Mouse (Mus musculus) liver, embryonic 11.5 days (tissue): ENCODE measurements around the gene Tnnt3. TPM values are rescaled to one million over a fixed set of nuclear protein-coding genes. Genes with fewer than 3 reads are reported as not detected.

Experiments used
- ATAC-seq: fragments of 200-750 bp; cut with Nextera tagmentation; replicated peaks from 2 replicates; pipeline ENCODE4 v1.8.0; 2017; ENCODE audit warnings: moderate number of reproducible peaks, mild to moderate bottlenecking, moderate TSS enrichment, moderate library complexity; ENCODE audit not compliant: low FRiP score
- DNase-seq: peaks from one replicate; pipeline ENCODE4 v3.0.0-alpha.2; 2017; ENCODE audit warnings: low spot score
- H3K27ac ChIP-seq: fragments of 300-500 bp; sonication (generic); 2 replicates; pipeline ENCODE4 v1.5.1; 2014; ENCODE audit warnings: mild to moderate bottlenecking, low read depth, low read length, control low read depth
- H3K27me3 ChIP-seq: fragments of 300-500 bp; sonication (generic); replicated peaks from 2 replicates; pipeline ENCODE4 v1.6.1; 2014; ENCODE audit warnings: low read length, mixed read lengths; ENCODE audit not compliant: control insufficient read depth, insufficient read depth
- H3K36me3 ChIP-seq: fragments of 300-500 bp; sonication (generic); 2 replicates; pipeline ENCODE4 v1.6.1; 2014; ENCODE audit warnings: mild to moderate bottlenecking, low read length, moderate library complexity, mixed read lengths; ENCODE audit not compliant: control insufficient read depth, insufficient read depth
- H3K4me1 ChIP-seq: fragments of 300-500 bp; sonication (generic); replicated peaks from 2 replicates; pipeline ENCODE4 v1.6.1; 2014; ENCODE audit warnings: low read length, mixed read lengths; ENCODE audit not compliant: control insufficient read depth, insufficient read depth
- H3K4me2 ChIP-seq: fragments of 300-500 bp; sonication (generic); 2 replicates; pipeline ENCODE4 v1.6.1; 2014; ENCODE audit warnings: mild to moderate bottlenecking, control low read depth, moderate library complexity
- H3K4me3 ChIP-seq: fragments of 300-500 bp; sonication (generic); 2 replicates; pipeline ENCODE4 v1.5.1; 2014; ENCODE audit warnings: low read depth, low read length, control low read depth
- H3K9ac ChIP-seq: fragments of 300-500 bp; sonication (generic); 2 replicates; pipeline ENCODE4 v1.6.1; 2014; ENCODE audit warnings: low read depth, low read length, control low read depth
- H3K9me3 ChIP-seq: fragments of 300-500 bp; sonication (generic); 2 replicates; pipeline ENCODE4 v1.6.1; 2016; ENCODE audit warnings: low read length, inconsistent platforms, mixed read lengths; ENCODE audit not compliant: control insufficient read depth
- WGBS: fragments of 180-500 bp; shearing (Covaris S2); extraction: QIAGEN DNeasy Blood & Tissue Kit; methylation state at CpG from one replicate; pipeline ENCODE4 v1.1.7; 2014; 5-methylcytosine and 5-hydroxymethylcytosine counted together
- polyA plus RNA-seq: library from polyadenylated mRNA; unstranded; fragments of >200 nt; fragmentation: Nextera tagmentation; extraction: Ambion mirVana; gene quantifications from 2 replicates; pipeline ENCODE4 v1.2.1, GENCODE M21; 2014

The Tnnt3 gene
- polyA plus RNA-seq, 1 experiment from 2014 or later: 2.4 TPM

DNA sequence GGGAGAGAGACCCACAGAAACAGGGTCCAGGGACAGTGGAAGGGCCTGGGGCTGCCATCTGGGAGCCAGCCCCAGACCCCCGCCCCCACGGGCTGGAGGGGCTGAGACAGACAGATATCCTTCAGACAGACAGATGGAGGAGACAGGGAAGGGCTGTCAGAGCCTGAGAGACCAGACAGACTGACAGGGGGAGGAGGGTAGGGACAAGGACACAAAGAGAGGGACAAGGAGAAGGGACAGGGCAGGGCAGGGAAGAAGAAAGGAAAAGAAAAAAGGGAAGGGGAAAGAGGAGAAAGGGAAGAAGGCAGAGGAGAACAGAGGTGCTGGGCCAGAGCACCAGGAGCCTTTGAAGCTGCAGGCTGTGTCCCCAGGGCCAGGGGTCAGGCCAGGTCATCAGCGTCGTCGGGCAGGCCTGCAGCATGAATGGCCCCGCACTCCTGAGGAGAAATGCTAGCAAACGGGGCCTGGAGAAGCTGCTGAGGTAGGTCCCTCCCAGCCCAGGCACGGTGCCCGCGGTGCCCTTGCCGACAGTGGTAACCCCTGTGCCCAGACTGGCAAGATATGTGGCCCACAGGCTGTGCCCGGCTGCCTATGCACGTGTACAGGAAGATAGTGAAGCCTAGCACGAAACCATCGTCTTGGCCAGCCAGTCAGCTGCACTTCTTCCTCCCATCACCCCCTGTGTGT, 26.6 kb upstream of the Tnnt3 start:
- peak overlapping the region; percentile 4; the same call in 1 of the 2 replicates for H3K4me2 ChIP-seq
- peak overlapping the region; percentile 79 for H3K27ac ChIP-seq
- H3K36me3 ChIP-seq: no peaks in the 10 kb centered on the region
- no peak overlapping the region for H3K4me3 ChIP-seq
- H3K9me3 ChIP-seq: no peaks in the 10 kb centered on the region
- peak; percentile 29 for DNase-seq
- no peak for ATAC-seq
- peaks cover 13% of the 10 kb centered on the region for H3K4me1 ChIP-seq
- no peaks in the 10 kb centered on the region for H3K27me3 ChIP-seq
- WGBS: 48% methylated on average over 15 of the region's 15 CpGs
- 0 out of 2 replicates have a peak overlapping the region, but pooled peaks have one; percentile 13 for H3K9ac ChIP-seq

DNA sequence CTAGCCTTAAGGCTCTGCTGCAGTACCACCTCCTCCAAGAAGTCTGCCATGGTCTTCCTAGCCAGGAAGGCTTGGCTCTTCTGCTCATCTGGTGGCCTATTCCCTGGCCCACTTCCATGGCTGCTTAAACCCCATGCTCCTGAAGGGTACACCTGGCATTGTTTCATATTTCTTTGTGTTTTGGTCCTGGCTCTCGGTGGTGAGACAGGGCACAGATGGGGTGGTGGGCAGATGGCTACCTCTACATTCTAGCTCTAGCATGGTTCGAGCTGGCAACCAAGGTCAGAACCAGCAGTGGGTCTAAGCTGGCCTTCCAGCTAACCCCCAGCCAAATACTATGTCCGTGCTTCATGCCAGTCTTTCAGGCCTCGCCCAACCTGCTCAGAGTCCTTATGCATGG, 25.7 kb upstream of the Tnnt3 start:
- H3K27me3 ChIP-seq: no peaks in the 10 kb centered on the region
- peaks cover 13% of the 10 kb centered on the region for H3K4me1 ChIP-seq
- WGBS: 80% methylated on average over 4 of the region's 4 CpGs
- H3K9ac ChIP-seq: no peak overlapping the region
- H3K9me3 ChIP-seq: no peaks in the 10 kb centered on the region
- no peak overlapping the region for H3K4me3 ChIP-seq
- DNase-seq: no peak
- ATAC-seq: no peak
- no peak overlapping the region for H3K4me2 ChIP-seq
- no peak overlapping the region for H3K27ac ChIP-seq
- no peaks in the 10 kb centered on the region for H3K36me3 ChIP-seq

GRCm38 (mm10) chr7:142473476-142473875, 25.2 kb upstream of the Tnnt3 start:
- DNase-seq (no peak), ATAC-seq (no peak)
- no peak overlapping the region for H3K4me3 ChIP-seq
- WGBS: 78% methylated on average over 2 of the region's 2 CpGs
- H3K27ac ChIP-seq: no peak overlapping the region
- H3K9me3 ChIP-seq: no peaks in the 10 kb centered on the region
- H3K9ac ChIP-seq: no peak overlapping the region
- H3K4me2 ChIP-seq: no peak overlapping the region
- H3K27me3 ChIP-seq: no peaks in the 10 kb centered on the region
- peaks cover 13% of the 10 kb centered on the region for H3K4me1 ChIP-seq
- no peaks in the 10 kb centered on the region for H3K36me3 ChIP-seq

DNA sequence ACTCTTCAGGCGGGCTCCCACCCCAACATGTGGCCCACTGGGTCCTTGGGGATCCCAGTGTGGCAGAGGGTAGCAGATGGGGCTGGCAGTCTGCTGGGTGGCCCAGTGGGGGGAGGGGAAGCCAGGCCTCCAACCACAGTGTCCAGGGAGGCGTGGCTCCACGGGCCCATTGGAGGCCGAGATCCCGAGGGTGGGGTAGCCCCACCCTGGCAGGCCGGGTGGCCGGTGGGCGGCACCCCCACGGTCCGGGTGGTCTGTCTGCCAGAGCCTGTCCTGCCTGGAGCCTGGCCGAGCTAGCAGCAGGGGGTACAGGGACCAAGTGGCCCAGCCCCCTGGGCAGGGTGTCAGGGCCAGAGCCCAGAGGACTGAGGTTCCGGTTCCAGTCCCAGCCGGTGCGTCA, 23.8 kb upstream of the Tnnt3 start:
- H3K36me3 ChIP-seq: no peaks in the 10 kb centered on the region
- no peak overlapping the region for H3K9ac ChIP-seq
- no peak for DNase-seq
- H3K27ac ChIP-seq: no peak overlapping the region; the same call in 1 of the 2 replicates
- ATAC-seq: no peak
- no peak overlapping the region for H3K4me3 ChIP-seq
- no peak overlapping the region for H3K4me2 ChIP-seq
- H3K9me3 ChIP-seq: no peaks in the 10 kb centered on the region
- peaks cover 13% of the 10 kb centered on the region for H3K4me1 ChIP-seq
- H3K27me3 ChIP-seq: no peaks in the 10 kb centered on the region
- 79% methylated on average over 14 of the region's 14 CpGs for WGBS

- Histone ChIP-seq H3K4me1 (peaks cover 12% of the 10 kb centered on the region), H3K36me3 (no peaks in the 10 kb centered on the region), H3K4me2 (no peak overlapping the region), H3K9me3 (no peaks in the 10 kb centered on the region), H3K27ac (no peak overlapping the region), H3K9ac (no peak overlapping the region), H3K4me3 (no peak overlapping the region), H3K27me3 (no peaks in the 10 kb centered on the region)
- no peak for ATAC-seq
- 51% methylated on average over 7 of the region's 7 CpGs for WGBS
- no peak for DNase-seq
Measured at GRCm38 (mm10) chr7:142475641-142476040, 23.0 kb upstream of the Tnnt3 start.

DNA sequence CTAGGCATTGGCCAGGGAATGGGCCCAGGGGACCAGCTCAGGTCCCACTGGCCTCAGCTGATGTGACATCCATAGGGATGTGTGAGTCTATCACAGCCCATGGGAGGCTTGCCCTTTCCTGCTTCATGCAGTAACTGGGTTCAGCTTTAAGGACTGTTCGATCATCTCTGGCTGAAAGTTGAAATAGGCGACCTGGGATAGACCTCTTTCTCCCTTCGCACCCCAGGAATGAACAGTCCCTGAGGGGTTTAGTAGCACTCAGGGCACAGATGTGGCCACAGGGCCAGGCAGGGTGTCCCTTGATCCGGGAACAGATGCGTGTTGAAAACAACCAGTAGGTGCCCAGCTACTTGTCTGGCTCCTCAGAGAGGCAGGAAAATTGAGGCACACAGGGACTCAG, 22.4 kb upstream of the Tnnt3 start:
- no peaks in the 10 kb centered on the region for H3K36me3 ChIP-seq
- no peaks in the 10 kb centered on the region for H3K9me3 ChIP-seq
- no peak overlapping the region for H3K4me3 ChIP-seq
- 75% methylated on average over 5 of the region's 5 CpGs for WGBS
- no peak overlapping the region for H3K9ac ChIP-seq
- DNase-seq: no peak
- no peak overlapping the region for H3K27ac ChIP-seq
- H3K27me3 ChIP-seq: no peaks in the 10 kb centered on the region
- ATAC-seq: no peak
- H3K4me2 ChIP-seq: no peak overlapping the region
- peaks cover 11% of the 10 kb centered on the region for H3K4me1 ChIP-seq

DNA sequence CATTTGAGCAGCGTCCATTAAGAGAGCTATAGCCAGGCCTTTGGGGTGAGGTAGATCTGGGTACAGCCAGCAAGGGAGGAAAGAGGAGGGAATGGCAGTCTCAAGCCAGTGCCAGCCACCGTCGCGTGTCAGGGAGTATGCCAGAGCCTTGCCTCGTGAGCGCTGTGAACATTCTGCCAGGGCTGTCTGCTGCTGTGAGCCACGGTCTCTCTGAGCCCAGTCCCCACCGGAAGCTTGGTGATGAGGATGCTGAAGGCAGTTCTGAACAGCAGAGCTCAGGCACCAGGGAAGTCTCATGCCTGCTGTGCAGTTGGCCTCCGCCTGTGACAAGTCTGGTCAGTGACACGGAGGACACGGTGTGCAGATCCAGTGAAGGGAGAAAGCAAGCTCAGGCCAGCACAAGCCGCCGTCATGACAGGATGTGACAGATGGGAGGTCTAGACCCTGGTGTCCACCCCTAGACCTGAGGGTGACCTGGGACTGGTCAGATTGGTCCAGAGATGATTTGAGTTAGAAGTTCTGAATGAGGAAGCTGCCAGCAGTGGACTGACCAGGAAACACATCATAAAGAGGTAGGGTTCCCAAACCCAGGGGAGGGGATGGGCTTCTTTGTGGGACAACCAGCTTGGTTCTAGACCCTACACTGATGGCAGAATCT, 21.7 kb upstream of the Tnnt3 start:
- H3K9me3 ChIP-seq: no peaks in the 10 kb centered on the region
- peaks cover under 1% of the 10 kb centered on the region; the same call in 1 of the 2 replicates for H3K27me3 ChIP-seq
- H3K27ac ChIP-seq: no peak overlapping the region
- H3K4me2 ChIP-seq: no peak overlapping the region
- DNase-seq: no peak
- WGBS: 84% methylated on average over 13 of the region's 13 CpGs
- H3K4me3 ChIP-seq: no peak overlapping the region
- ATAC-seq: no peak
- H3K9ac ChIP-seq: no peak overlapping the region
- H3K4me1 ChIP-seq: peaks cover 14% of the 10 kb centered on the region
- no peaks in the 10 kb centered on the region for H3K36me3 ChIP-seq

DNA sequence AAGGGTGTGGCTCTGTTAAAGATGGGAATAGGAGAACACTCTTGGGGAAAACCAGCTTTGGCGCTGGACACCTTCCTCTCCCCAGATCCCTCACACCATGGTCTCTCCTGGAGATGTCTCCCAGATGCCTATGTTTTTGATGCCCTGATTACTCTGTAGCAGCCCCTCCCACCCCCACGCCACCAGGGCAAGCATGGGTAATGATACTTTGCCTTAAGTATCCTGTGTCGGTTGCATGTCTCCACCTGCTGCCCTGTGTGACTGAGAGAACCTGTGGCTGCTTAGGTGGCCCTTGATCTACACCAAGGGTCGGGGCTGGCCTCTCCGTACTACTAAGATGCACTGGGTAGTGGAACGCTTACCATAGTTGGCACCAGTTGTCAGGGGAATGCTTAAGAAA, 20.6 kb upstream of the Tnnt3 start:
- no peak overlapping the region for H3K4me3 ChIP-seq
- no peaks in the 10 kb centered on the region for H3K36me3 ChIP-seq
- WGBS: 90% methylated on average over 6 of the region's 6 CpGs
- DNase-seq: no peak
- H3K27me3 ChIP-seq: peaks cover 4% of the 10 kb centered on the region; the same call in 1 of the 2 replicates
- no peak overlapping the region for H3K27ac ChIP-seq
- no peak overlapping the region for H3K4me2 ChIP-seq
- no peak for ATAC-seq
- no peak overlapping the region for H3K9ac ChIP-seq
- peaks cover 25% of the 10 kb centered on the region for H3K4me1 ChIP-seq
- no peaks in the 10 kb centered on the region for H3K9me3 ChIP-seq

DNA sequence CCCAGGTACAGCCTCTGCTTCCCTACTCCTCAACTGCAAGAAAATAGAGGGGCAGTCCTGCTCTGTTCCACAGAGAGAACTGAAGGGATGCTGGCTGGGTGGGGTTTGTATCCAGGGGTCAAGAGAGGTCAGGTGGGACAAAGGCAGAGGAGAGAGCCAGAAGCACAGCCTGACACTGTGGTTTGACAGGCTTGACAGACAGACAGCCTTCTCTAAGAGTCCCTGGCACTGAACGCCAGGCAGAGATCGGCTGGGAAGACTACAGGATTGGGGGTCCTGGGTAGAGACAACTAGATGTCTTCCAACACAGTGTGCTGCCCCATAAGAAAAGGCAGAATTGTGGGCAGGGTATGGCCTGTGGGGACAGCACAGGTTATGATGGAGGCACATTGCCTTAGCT, 20.1 kb upstream of the Tnnt3 start:
- ATAC-seq: no peak
- H3K4me2 ChIP-seq: no peak overlapping the region
- H3K4me1 ChIP-seq: peaks cover 28% of the 10 kb centered on the region

More for the DNA sequence above, 20.1 kb upstream of the Tnnt3 start:
- Histone ChIP-seq H3K36me3 (no peaks in the 10 kb centered on the region), H3K27me3 (peaks cover 4% of the 10 kb centered on the region; the same call in 1 of the 2 replicates), H3K9ac (no peak overlapping the region), H3K9me3 (no peaks in the 10 kb centered on the region), H3K4me3 (no peak overlapping the region), H3K27ac (no peak overlapping the region)
- 77% methylated on average over 2 of the region's 2 CpGs for WGBS
- DNase-seq: no peak
